Mouse (Mus musculus) adrenal gland, postnatal 10 days (tissue): ENCODE measurements around the gene Tex45. TPM values are rescaled to one million over a fixed set of nuclear protein-coding genes. Genes with fewer than 3 reads are reported as not detected.
A peak's percentile ranks its signal among the peaks of the same experiment; 100 is the strongest.

Experiments used
- DNase-seq: peaks from one replicate; pipeline ENCODE4 v3.0.0; 2021; ENCODE audit warnings: mixed read lengths
- long read RNA-seq, 2 experiments: library from polyadenylated mRNA; stranded (forward); transcript quantifications; one replicate each; pipeline ENCODE4 v2.0.0; 2021
- total RNA-seq, 2 experiments: library from RNA; stranded (reverse); gene quantifications; 2 replicates each; pipeline ENCODE4 v1.2.3; 2021

The Tex45 gene
- under 1 TPM in 1 of 2 experiments, not detected in 1; 0.27 TPM for total RNA-seq
- long read RNA-seq, experiment 1, result 0 reads
- long read RNA-seq, experiment 2, result 0 reads

- DNase-seq, result no peak
Measured at GRCm38 (mm10) chr8:3470562-3470961, at the start of gene Tex45. Gene Tex45 (plus strand): TSS chr8:3470862.

- no peak for DNase-seq
Measured at GRCm38 (mm10) chr8:3421507-3421906, 49.2 kb upstream of the Tex45 start.

- DNase-seq, result no peak
Measured at GRCm38 (mm10) chr8:3425217-3425616, 45.4 kb upstream of the Tex45 start.

- DNase-seq, result no peak
Measured at GRCm38 (mm10) chr8:3426211-3426610, 44.5 kb upstream of the Tex45 start.

GRCm38 (mm10) chr8:3428426-3428825 lies 42.2 kb upstream of the Tex45 start:
- DNase-seq, result no peak

- peak; percentile 78 for DNase-seq
Measured at GRCm38 (mm10) chr8:3429966-3430365, 40.7 kb upstream of the Tex45 start.

- DNase-seq, result no peak
Measured at GRCm38 (mm10) chr8:3431113-3431512, 39.5 kb upstream of the Tex45 start.

- no peak for DNase-seq
Measured at GRCm38 (mm10) chr8:3436492-3436891, 34.2 kb upstream of the Tex45 start.

GRCm38 (mm10) chr8:3439510-3439909 lies 31.2 kb upstream of the Tex45 start:
- no peak for DNase-seq

- DNase-seq, result no peak
Measured at GRCm38 (mm10) chr8:3449226-3449625, 21.4 kb upstream of the Tex45 start.

- peak; percentile 75 for DNase-seq
Measured at GRCm38 (mm10) chr8:3450670-3451069, 20.0 kb upstream of the Tex45 start.

DNA sequence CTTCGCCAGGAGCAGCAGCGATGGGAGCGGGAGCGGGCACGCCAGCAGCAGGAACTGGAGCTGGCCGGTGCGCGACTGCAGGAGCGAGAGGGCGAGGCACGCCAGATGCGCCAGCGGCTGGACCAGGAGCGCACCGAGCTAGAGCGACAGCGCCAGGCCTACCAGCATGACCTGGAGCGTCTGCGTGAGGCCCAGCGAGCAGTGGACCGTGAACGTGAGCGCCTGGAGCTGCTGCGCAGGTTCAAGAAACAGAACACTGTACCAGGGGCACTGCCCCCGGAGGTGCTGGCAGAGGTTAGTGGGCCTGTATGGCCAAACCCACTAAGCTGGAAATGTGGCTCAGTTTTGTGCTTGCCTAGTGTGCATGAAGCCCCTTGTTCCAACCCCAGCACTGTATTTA lies 18.7 kb upstream of the Tex45 start:
- DNase-seq, result no peak

DNA sequence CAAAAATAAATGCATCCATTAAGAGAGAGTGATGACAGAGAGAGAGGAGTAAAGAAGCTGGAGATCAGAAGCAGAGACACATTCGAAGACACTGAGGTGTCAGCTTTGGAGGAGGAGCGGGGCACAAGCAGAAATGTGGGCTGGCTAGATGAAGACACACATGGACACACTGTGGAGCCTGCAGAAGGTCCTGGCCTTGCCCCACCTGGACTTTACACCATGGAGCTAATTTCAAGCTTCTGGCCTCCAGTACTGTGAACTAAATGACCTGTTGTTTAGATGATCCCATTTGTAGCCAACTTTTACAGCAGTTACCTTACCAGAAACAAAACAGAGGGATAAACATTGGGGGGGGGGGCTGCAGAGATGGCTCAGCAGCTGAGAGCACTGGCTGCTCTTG lies 7.4 kb upstream of the Tex45 start:
- no peak for DNase-seq

- DNase-seq, result peak; percentile 58
Measured at GRCm38 (mm10) chr8:3464309-3464708, 6.4 kb upstream of the Tex45 start.

- DNase-seq, result peak; percentile 100
Measured at GRCm38 (mm10) chr8:3467006-3467885, 3.4 kb upstream of the Tex45 start, which contains the start of gene Pex11g. Gene Pex11g (minus strand): TSS chr8:3467680.

- no peak for DNase-seq
Measured at GRCm38 (mm10) chr8:3467886-3468545, 2.6 kb upstream of the Tex45 start.

DNA sequence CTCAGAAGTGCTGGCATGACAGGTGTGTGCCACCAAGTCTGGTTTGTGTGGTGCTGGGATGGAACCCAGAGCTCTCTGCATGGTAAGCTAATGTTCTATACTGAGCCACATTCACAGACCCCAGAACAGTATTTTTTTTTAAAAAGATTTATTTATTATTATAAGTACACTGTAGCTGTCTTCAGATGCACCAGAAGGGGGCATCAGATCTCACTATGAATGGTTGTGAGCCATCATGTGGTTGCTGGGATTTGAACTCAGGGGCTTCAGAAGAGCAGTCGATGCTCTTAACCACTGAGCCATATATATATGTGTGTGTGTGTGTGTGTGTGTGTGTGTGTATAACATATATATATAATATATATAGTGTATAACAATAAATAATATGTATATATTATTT lies 1.8 kb upstream of the Tex45 start:
- no peak for DNase-seq

- DNase-seq, result no peak
Measured at GRCm38 (mm10) chr8:3475715-3476429, 5.2 kb downstream of the Tex45 start.

GRCm38 (mm10) chr8:3480221-3480785 lies 9.6 kb downstream of the Tex45 start:
- no peak for DNase-seq

- DNase-seq, result no peak
Measured at GRCm38 (mm10) chr8:3481605-3482004, 10.9 kb downstream of the Tex45 start.

DNA sequence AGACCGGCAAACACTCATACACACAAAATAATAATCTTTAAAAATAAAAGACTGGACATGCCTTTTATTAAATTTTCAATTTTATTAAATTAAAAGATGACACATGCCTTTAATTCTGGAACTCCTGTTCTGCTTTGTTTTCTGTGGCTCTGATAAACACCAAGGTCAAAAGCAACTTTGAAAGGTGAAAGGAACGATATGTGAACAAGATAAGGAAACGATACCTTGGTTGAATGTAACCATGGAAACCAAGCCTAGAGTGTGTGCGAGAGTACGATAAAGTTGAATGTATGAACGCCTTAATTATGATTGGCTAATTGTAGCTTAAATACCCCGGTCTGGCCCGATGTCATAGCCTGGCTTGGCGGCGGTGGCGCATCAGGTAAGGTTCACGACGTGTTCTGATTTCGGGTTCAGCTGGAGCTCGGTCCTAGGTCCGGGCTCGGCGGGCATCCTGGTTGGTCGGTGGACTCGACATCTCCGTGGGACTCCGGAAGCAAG lies 11.6 kb downstream of the Tex45 start:
- DNase-seq, result no peak

- no peak for DNase-seq
Measured at GRCm38 (mm10) chr8:3483546-3483945, 12.9 kb downstream of the Tex45 start.
